Mouse (Mus musculus): Measurements from ENCODE around the gene Zdhhc11. TPM values are rescaled to one million over a fixed set of nuclear protein-coding genes. Genes with fewer than 3 reads are reported as not detected.

The Zdhhc11 gene
- not detected in 2 replicates for polyA plus RNA-seq (2014; fragmentation: Nextera tagmentation; extraction: Ambion mirVana)

DNA sequence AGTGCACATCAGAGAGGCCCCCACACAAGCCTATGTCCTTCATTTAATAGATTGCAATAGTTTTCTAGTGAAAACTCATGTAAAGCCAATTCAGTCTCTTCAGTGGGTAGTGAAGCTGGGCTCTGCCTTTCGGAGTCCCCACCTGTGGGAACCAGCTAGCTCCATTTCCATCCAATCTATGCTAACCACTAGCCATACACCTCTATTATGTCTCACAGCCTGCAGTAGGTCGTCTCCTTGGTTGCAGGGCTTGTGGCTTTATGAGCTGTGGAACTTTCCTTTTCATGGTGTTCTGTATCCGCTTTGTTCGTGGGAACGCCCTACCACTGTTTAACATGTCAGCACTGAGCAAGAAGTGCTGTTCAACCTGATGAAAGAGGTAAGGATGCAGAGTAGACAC lies at the start of gene Zdhhc11:
Gene Zdhhc11, plus strand, starts transcription at position 301 of the 400 bp plus-strand sequence.
- DNase-seq (ENCODE audit: low spot score) (no peak), ATAC-seq (replicated peaks; ENCODE audit: low FRiP score) (no peak)
- WGBS: 89% methylated on average over 5 of the region's 5 CpGs
- no peak within 1 kb of the TSS for H3K4me2 ChIP-seq (ENCODE audit: low read depth, low read length, severe bottlenecking)
- no peaks in the 10 kb centered on the region for H3K9me3 ChIP-seq (ENCODE audit: control insufficient read depth, low read length)
- H3K4me3 ChIP-seq (ENCODE audit: low read depth, low read length): no peak within 1 kb of the TSS
- H3K9ac ChIP-seq (ENCODE audit: low read length): no peak within 1 kb of the TSS
- no peaks in the 10 kb centered on the region for H3K4me1 ChIP-seq (replicated peaks; ENCODE audit: control insufficient read depth, insufficient read depth, low read length)
- H3K36me3 ChIP-seq (ENCODE audit: control insufficient read depth, insufficient read depth, low read length): no peaks in the 10 kb centered on the region
- H3K27ac ChIP-seq (ENCODE audit: low read depth, low read length): no peak within 1 kb of the TSS
- no peaks in the 10 kb centered on the region for H3K27me3 ChIP-seq (ENCODE audit: control insufficient read depth, insufficient read depth, low read length)

DNA sequence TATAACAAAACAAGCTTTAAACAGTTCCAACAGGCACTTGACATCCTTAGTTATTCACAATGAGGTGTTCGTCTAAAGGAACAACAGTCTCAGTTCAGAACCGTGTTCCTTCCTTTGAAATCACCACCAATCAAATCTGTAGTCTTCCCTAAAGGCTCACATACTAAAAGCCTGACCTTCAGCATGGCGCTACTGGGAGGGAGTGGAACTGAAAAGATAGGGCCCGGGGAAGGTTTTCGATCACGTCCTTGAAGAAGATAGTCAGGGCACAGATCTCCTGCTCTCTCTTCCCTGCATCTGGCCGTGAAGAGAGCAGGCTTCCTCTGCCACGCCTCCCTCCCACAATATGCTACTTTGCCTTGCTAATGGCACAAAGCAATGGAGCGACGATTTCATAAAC lies 31.4 kb upstream of the Zdhhc11 start:
- Histone ChIP-seq H3K9ac (ENCODE audit: low read length) (no peak overlapping the region), H3K9me3 (ENCODE audit: control insufficient read depth, low read length) (no peaks in the 10 kb centered on the region), H3K27ac (ENCODE audit: low read depth, low read length) (no peak overlapping the region), H3K4me1 (replicated peaks; ENCODE audit: control insufficient read depth, insufficient read depth, low read length) (0 out of 2 replicates have a peak, but pooled peaks cover 3% of the 10 kb centered on the region), H3K4me2 (ENCODE audit: low read depth, low read length, severe bottlenecking) (no peak overlapping the region), H3K27me3 (ENCODE audit: control insufficient read depth, insufficient read depth, low read length) (no peaks in the 10 kb centered on the region), H3K4me3 (ENCODE audit: low read depth, low read length) (no peak overlapping the region), H3K36me3 (ENCODE audit: control insufficient read depth, insufficient read depth, low read length) (peaks cover 11% of the 10 kb centered on the region; the same call in 1 of the 2 replicates)
- no peak for DNase-seq (ENCODE audit: low spot score)
- WGBS: 91% methylated on average over 10 of the region's 10 CpGs
- ATAC-seq (replicated peaks; ENCODE audit: low FRiP score): no peak

DNA sequence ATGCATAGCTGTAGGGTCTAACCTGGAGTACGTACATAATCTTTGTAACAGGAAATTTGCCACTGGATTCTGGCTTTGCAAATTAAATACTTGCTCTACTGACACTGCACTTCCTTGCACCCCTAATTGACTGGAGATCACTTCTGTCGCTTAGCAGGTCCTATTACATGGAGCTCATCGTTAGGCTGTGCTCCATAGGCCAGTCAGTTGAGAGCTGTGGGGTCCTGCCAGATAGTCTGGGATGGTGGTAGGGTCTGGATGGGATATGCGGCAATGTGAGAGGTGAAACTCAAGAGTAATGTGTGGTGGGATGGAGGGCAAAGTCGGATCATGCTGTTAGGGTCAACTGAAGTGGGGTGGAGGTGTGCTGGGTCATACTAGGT lies 26.7 kb upstream of the Zdhhc11 start:
- peak overlapping the region; percentile 79 for H3K9ac ChIP-seq (ENCODE audit: low read length)

DNA sequence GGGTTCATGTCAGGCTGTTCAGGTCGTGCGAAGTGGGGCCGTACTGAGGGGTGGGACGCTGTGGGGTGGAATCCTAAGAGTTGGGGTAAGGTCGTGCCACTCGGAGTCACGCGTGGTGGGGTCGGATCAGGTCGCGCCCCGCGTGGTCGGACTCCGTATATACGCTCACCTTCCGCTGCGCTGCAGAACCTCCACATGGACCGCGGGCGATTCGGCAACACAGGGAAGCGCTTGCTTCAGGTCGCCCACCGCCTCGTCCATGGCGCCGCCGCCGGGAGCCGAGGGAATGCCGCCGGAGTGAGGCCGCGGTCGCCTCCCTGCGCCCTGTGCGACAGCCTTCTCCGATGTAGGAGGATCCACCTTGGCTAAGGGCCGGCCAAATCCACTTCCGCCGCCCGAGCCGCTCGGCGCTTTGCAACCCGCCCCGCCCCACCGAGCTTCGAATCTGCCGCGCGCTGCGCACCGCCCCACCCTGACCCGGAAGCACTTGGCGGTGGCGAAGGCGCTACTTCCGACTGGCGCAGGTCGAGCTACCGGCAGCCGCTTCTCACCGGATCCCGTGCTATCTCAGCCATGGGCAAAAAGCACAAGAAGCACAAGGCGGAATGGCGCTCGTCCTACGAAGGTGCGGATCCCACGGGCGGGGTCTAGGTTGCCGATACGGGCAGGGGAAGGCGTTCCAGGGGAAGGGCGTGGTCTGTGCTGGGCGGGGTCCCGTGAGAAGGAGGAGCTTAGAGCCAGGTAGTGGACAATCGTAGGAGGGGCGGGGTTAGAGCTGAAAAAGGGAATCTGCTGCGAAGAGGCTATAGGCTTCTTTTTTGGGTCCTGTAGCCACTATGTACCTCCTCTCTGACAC lies 26.1 kb upstream of the Zdhhc11 start, which contains the start of the genes Trip13 and Brd9:
Gene Trip13, minus strand, starts transcription at position 464 of the 856 bp plus-strand sequence.
Gene Brd9, plus strand, starts transcription at position 491 of the 856 bp plus-strand sequence.
- ATAC-seq (replicated peaks; ENCODE audit: low FRiP score): peak; percentile 97
- peak within 1 kb of the TSS; percentile 76 for H3K4me3 ChIP-seq (ENCODE audit: low read depth, low read length)
- H3K4me2 ChIP-seq (ENCODE audit: low read depth, low read length, severe bottlenecking): peak within 1 kb of the TSS; percentile 83
- peak; percentile 96 for DNase-seq (ENCODE audit: low spot score)
- H3K9ac ChIP-seq (ENCODE audit: low read length): peak within 1 kb of the TSS; percentile 79
- H3K27me3 ChIP-seq (ENCODE audit: control insufficient read depth, insufficient read depth, low read length): no peaks in the 10 kb centered on the region
- no peaks in the 10 kb centered on the region for H3K9me3 ChIP-seq (ENCODE audit: control insufficient read depth, low read length)
- H3K4me1 ChIP-seq (replicated peaks; ENCODE audit: control insufficient read depth, insufficient read depth, low read length): peaks cover 9% of the 10 kb centered on the region; the same call in 1 of the 2 replicates
- under 1% methylated on average over 82 of the region's 82 CpGs for WGBS
- peak within 1 kb of the TSS; percentile 71 for H3K27ac ChIP-seq (ENCODE audit: low read depth, low read length)
- H3K36me3 ChIP-seq (ENCODE audit: control insufficient read depth, insufficient read depth, low read length): peaks cover 4% of the 10 kb centered on the region; the same call in 1 of the 2 replicates

More for the DNA sequence above, 26.7 kb upstream of the Zdhhc11 start:
- DNase-seq (ENCODE audit: low spot score) (no peak), ATAC-seq (replicated peaks; ENCODE audit: low FRiP score) (peak; percentile 36; the same call in 1 of the 2 replicates)
- WGBS: 15% methylated on average over 5 of the region's 5 CpGs
- H3K36me3 ChIP-seq (ENCODE audit: control insufficient read depth, insufficient read depth, low read length): peaks cover 4% of the 10 kb centered on the region; the same call in 1 of the 2 replicates
- peak overlapping the region; percentile 83 for H3K4me2 ChIP-seq (ENCODE audit: low read depth, low read length, severe bottlenecking)
- H3K27me3 ChIP-seq (ENCODE audit: control insufficient read depth, insufficient read depth, low read length): no peaks in the 10 kb centered on the region
- no peaks in the 10 kb centered on the region for H3K9me3 ChIP-seq (ENCODE audit: control insufficient read depth, low read length)
- no peak overlapping the region for H3K27ac ChIP-seq (ENCODE audit: low read depth, low read length)
- peaks cover 9% of the 10 kb centered on the region; the same call in 1 of the 2 replicates for H3K4me1 ChIP-seq (replicated peaks; ENCODE audit: control insufficient read depth, insufficient read depth, low read length)
- peak overlapping the region; percentile 76 for H3K4me3 ChIP-seq (ENCODE audit: low read depth, low read length)

DNA sequence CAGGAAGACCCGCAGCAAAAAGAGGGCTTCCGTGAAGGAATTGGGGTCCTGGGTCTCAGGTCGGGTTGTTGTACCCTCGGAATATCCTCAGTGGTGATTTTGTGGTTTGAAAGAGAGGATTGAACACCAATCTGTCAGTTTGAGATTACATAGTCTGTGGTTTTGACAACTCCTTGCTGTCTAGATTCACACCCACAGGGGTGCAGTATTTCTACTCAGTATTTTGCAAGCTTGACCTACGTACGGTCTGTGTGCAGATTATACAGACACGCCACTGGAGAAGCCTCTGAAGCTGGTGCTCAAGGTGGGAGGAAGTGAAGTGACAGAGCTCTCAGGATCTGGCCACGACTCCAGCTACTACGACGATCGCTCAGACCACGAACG lies 25.5 kb upstream of the Zdhhc11 start:
- no peak overlapping the region for H3K27ac ChIP-seq (ENCODE audit: low read depth, low read length)
- peak overlapping the region; percentile 83 for H3K4me2 ChIP-seq (ENCODE audit: low read depth, low read length, severe bottlenecking)
- DNase-seq (ENCODE audit: low spot score) (no peak), ATAC-seq (replicated peaks; ENCODE audit: low FRiP score) (peak; percentile 13; the same call in 1 of the 2 replicates)
- H3K27me3 ChIP-seq (ENCODE audit: control insufficient read depth, insufficient read depth, low read length): no peaks in the 10 kb centered on the region
- H3K4me3 ChIP-seq (ENCODE audit: low read depth, low read length): peak overlapping the region; percentile 76
- 52% methylated on average over 13 of the region's 13 CpGs for whole genome bisulfite sequencing
- peaks cover 4% of the 10 kb centered on the region; the same call in 1 of the 2 replicates for H3K36me3 ChIP-seq (ENCODE audit: control insufficient read depth, insufficient read depth, low read length)
- peaks cover 9% of the 10 kb centered on the region; the same call in 1 of the 2 replicates for H3K4me1 ChIP-seq (replicated peaks; ENCODE audit: control insufficient read depth, insufficient read depth, low read length)
- peak overlapping the region; percentile 79 for H3K9ac ChIP-seq (ENCODE audit: low read length)
- H3K9me3 ChIP-seq (ENCODE audit: control insufficient read depth, low read length): no peaks in the 10 kb centered on the region

DNA sequence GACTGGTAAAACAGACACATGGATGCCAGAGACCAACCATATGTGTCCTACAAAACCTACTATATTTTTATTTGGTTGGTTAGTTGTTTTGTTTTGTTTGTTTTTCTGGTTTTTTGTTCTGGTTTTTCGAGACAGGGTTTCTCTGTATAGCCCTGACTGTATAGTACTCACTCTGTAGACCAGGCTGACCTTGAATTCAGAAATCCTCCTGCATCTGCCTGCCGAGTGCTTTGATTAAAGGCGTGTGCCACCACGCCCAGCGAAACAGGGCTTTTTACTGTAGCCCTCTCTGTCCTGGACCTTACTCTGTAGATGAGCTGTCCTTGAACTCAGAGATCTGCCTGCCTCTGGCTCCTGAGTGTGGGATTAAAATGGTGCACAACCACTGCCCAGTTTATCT lies 24.6 kb upstream of the Zdhhc11 start:
- no peak for DNase-seq (ENCODE audit: low spot score)
- Histone ChIP-seq H3K27ac (ENCODE audit: low read depth, low read length) (no peak overlapping the region), H3K4me1 (replicated peaks; ENCODE audit: control insufficient read depth, insufficient read depth, low read length) (peaks cover 9% of the 10 kb centered on the region; the same call in 1 of the 2 replicates), H3K9ac (ENCODE audit: low read length) (no peak overlapping the region), H3K36me3 (ENCODE audit: control insufficient read depth, insufficient read depth, low read length) (peaks cover 11% of the 10 kb centered on the region; the same call in 1 of the 2 replicates), H3K4me2 (ENCODE audit: low read depth, low read length, severe bottlenecking) (no peak overlapping the region), H3K9me3 (ENCODE audit: control insufficient read depth, low read length) (no peaks in the 10 kb centered on the region), H3K27me3 (ENCODE audit: control insufficient read depth, insufficient read depth, low read length) (no peaks in the 10 kb centered on the region), H3K4me3 (ENCODE audit: low read depth, low read length) (no peak overlapping the region)
- ATAC-seq (replicated peaks; ENCODE audit: low FRiP score): no peak
- WGBS: 94% methylated on average over 5 of the region's 5 CpGs

DNA sequence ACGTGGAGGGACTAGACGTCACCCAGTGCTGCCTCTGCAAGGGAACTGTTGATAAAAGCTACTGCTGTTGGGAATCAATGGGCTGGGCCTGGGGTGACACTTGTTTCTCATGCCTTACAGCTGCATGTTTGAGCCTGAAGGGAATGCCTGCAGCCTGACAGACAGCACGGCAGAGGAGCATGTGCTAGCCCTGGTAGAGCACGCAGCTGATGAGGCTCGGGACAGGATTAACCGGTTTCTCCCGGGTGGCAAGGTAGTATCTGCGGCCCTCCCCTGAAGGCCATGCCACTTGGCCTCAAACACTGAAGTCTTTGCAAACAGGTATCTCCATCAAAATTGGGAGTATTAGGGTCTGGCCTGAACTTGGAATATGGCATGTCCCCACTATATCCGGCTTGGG lies 19.0 kb upstream of the Zdhhc11 start:
- Histone ChIP-seq H3K9me3 (ENCODE audit: control insufficient read depth, low read length) (no peaks in the 10 kb centered on the region), H3K27me3 (ENCODE audit: control insufficient read depth, insufficient read depth, low read length) (no peaks in the 10 kb centered on the region), H3K9ac (ENCODE audit: low read length) (no peak overlapping the region), H3K4me3 (ENCODE audit: low read depth, low read length) (no peak overlapping the region), H3K36me3 (ENCODE audit: control insufficient read depth, insufficient read depth, low read length) (peaks cover 11% of the 10 kb centered on the region; the same call in 1 of the 2 replicates), H3K4me1 (replicated peaks; ENCODE audit: control insufficient read depth, insufficient read depth, low read length) (no peaks in the 10 kb centered on the region), H3K4me2 (ENCODE audit: low read depth, low read length, severe bottlenecking) (no peak overlapping the region), H3K27ac (ENCODE audit: low read depth, low read length) (no peak overlapping the region)
- WGBS: 97% methylated on average over 9 of the region's 9 CpGs
- DNase-seq (ENCODE audit: low spot score) (no peak), ATAC-seq (replicated peaks; ENCODE audit: low FRiP score) (no peak)

DNA sequence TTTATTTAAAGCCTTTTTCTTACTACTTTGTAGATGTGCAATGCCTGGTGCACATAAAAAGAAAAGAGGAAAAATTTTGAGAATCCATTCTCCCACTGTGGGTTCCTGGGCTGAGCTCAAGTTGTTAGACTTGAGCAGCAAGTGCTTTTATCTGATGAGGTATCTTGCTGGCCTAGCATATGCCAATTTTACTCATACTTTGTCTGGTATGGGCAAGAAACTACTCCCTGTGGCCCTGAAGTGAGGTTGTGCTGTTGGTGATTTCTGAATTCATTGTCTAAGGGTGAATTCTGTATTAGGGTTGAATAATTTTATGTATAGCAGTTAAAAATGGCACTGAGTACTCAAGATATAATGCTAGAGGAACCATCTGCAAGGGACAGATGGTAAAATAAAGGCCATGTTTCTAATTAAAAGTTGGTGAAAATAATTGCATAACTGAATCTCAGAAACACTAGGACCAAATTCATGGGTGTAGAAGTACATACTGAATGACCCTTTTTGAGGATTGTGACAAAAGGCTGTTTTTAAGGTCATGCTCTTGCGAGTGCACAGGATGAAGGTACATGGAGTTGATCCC lies 10.0 kb upstream of the Zdhhc11 start:
- Histone ChIP-seq H3K9ac (ENCODE audit: low read length) (no peak overlapping the region), H3K36me3 (ENCODE audit: control insufficient read depth, insufficient read depth, low read length) (peaks cover 8% of the 10 kb centered on the region; the same call in 1 of the 2 replicates), H3K4me1 (replicated peaks; ENCODE audit: control insufficient read depth, insufficient read depth, low read length) (no peaks in the 10 kb centered on the region), H3K4me3 (ENCODE audit: low read depth, low read length) (no peak overlapping the region), H3K9me3 (ENCODE audit: control insufficient read depth, low read length) (no peaks in the 10 kb centered on the region), H3K4me2 (ENCODE audit: low read depth, low read length, severe bottlenecking) (no peak overlapping the region), H3K27me3 (ENCODE audit: control insufficient read depth, insufficient read depth, low read length) (no peaks in the 10 kb centered on the region), H3K27ac (ENCODE audit: low read depth, low read length) (no peak overlapping the region)
- DNase-seq (ENCODE audit: low spot score) (no peak), ATAC-seq (replicated peaks; ENCODE audit: low FRiP score) (no peak)
- 85% methylated on average over 1 of the region's 1 CpGs for WGBS

Data from forebrain, embryonic 11.5 days (tissue).